Mouse (Mus musculus) liver, postnatal 0 days (tissue): Measurements from ENCODE around the gene Dhrs11.

Experiments
- CTCF ChIP-seq: sonication (generic); IDR thresholded peaks from 2 replicates; pipeline ENCODE4 v1.5.1; 2016; ENCODE audit warnings: antibody characterized with exemption, low read depth
- EP300 ChIP-seq: IDR thresholded peaks from 2 replicates; pipeline ENCODE4 v1.6.1; 2016; ENCODE audit warnings: antibody characterized with exemption, low read depth, mild to moderate bottlenecking

DNA sequence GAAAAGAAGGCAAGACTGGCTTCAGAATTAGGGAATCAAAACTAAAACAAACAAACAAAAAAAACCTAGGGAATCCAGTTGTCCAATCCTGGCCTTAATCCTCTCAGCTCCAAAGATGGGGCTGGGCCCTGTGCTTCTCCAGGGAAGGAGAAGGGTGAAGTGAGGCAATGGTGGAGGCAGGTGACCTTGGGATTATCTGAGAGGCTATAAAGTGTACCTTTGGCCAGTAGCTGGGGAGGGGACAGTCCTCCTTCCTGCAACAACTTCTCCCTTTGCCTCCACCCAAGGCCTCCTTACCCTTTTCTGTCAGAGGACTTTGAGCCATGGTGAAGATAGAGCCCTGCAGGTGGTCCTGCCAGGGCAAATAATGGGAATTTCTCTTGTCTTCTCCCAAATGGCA, 1.3 kb downstream of the Dhrs11 start:
- no peak for TF ChIP-seq EP300
- TF ChIP-seq CTCF, result no peak
